Mouse (Mus musculus): ENCODE measurements around the gene Greb1.

Greb1 gene

GRCm38 (mm10) chr12:16800259-16800958 lies at the start of gene Greb1:
TSS of gene Greb1 (minus strand) at chr12:16800886.
- DNase-seq (ENCODE audit: low read depth, low spot score) = peak; percentile 26

- no peak for DNase-seq (ENCODE audit: low read depth, low spot score)
Observed at GRCm38 (mm10) chr12:16849821-16850220, 49.1 kb upstream of the Greb1 start.

- no peak for DNase-seq (ENCODE audit: low read depth, low spot score)
Observed at GRCm38 (mm10) chr12:16848501-16848900, 47.8 kb upstream of the Greb1 start.

- DNase-seq (ENCODE audit: low read depth, low spot score) = no peak
Observed at GRCm38 (mm10) chr12:16847204-16847792, 46.6 kb upstream of the Greb1 start.

- peak; percentile 85 for DNase-seq (ENCODE audit: low read depth, low spot score)
Observed at GRCm38 (mm10) chr12:16844623-16845592, 44.2 kb upstream of the Greb1 start.

GRCm38 (mm10) chr12:16840842-16841782 lies 40.4 kb upstream of the Greb1 start:
- peak; percentile 77 for DNase-seq (ENCODE audit: low read depth, low spot score)

GRCm38 (mm10) chr12:16837766-16838165 lies 37.1 kb upstream of the Greb1 start:
- DNase-seq (ENCODE audit: low read depth, low spot score) = peak; percentile 36

- peak; percentile 98 for DNase-seq (ENCODE audit: low read depth, low spot score)
Observed at GRCm38 (mm10) chr12:16836188-16836587, 35.5 kb upstream of the Greb1 start.

GRCm38 (mm10) chr12:16834701-16835100 lies 34.0 kb upstream of the Greb1 start:
- DNase-seq (ENCODE audit: low read depth, low spot score) = no peak

- DNase-seq (ENCODE audit: low read depth, low spot score) = no peak
Observed at GRCm38 (mm10) chr12:16831071-16831470, 30.4 kb upstream of the Greb1 start.

- peak; percentile 55 for DNase-seq (ENCODE audit: low read depth, low spot score)
Observed at GRCm38 (mm10) chr12:16829785-16830184, 29.1 kb upstream of the Greb1 start.

- peak; percentile 63 for DNase-seq (ENCODE audit: low read depth, low spot score)
Observed at GRCm38 (mm10) chr12:16828505-16828904, 27.8 kb upstream of the Greb1 start.

GRCm38 (mm10) chr12:16823701-16824100 lies 23.0 kb upstream of the Greb1 start:
- no peak for DNase-seq (ENCODE audit: low read depth, low spot score)

GRCm38 (mm10) chr12:16822181-16822734 lies 21.6 kb upstream of the Greb1 start:
- DNase-seq (ENCODE audit: low read depth, low spot score) = no peak

GRCm38 (mm10) chr12:16820761-16821160 lies 20.1 kb upstream of the Greb1 start:
- peak; percentile 55 for DNase-seq (ENCODE audit: low read depth, low spot score)

GRCm38 (mm10) chr12:16818513-16818912 lies 17.8 kb upstream of the Greb1 start:
- no peak for DNase-seq (ENCODE audit: low read depth, low spot score)

- DNase-seq (ENCODE audit: low read depth, low spot score) = no peak
Observed at GRCm38 (mm10) chr12:16817147-16817546, 16.5 kb upstream of the Greb1 start.

- no peak for DNase-seq (ENCODE audit: low read depth, low spot score)
Observed at GRCm38 (mm10) chr12:16811477-16811876, 10.8 kb upstream of the Greb1 start.

- peak; percentile 89 for DNase-seq (ENCODE audit: low read depth, low spot score)
Observed at GRCm38 (mm10) chr12:16810525-16811431, 10.1 kb upstream of the Greb1 start, which contains the start of gene E2f6. TSS of gene E2f6 (plus strand) at chr12:16810963.

- DNase-seq (ENCODE audit: low read depth, low spot score) = peak; percentile 74
Observed at GRCm38 (mm10) chr12:16808045-16808444, 7.4 kb upstream of the Greb1 start.
